Mouse (Mus musculus): ENCODE measurements around the gene Gm13762. TPM values are rescaled to one million over a fixed set of nuclear protein-coding genes. Genes with fewer than 3 reads are reported as not detected.
"Not testable (repeated sequence)": the region's sequence is repeated elsewhere in the genome, so short reads cannot be mapped to it uniquely, and the experiment has no call there.

The Gm13762 gene
- not detected for total RNA-seq (2022)

DNA sequence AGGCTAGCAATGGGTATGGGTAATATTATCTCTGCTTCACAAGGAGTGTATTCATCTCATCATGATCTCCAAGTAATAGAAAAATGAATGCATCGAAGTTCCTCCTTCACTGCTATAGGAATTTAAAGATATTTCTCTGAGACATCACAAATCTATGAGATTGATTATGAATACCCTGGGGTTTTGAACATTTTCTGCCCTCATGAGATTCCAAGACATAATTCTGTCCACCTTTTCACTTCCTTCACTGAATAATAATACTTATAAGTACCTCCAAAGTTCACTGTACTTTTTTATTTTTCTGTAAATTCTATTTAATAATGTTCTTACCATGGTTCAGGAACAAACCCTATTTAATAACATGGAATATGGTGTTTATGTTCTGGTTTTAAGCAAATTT lies at the start of gene Gm13762:
Gene Gm13762, minus strand, starts transcription at position 101 of the 400 bp plus-strand sequence.
- DNase-seq (ENCODE audit: low spot score in 2 of 2): no peak

DNA sequence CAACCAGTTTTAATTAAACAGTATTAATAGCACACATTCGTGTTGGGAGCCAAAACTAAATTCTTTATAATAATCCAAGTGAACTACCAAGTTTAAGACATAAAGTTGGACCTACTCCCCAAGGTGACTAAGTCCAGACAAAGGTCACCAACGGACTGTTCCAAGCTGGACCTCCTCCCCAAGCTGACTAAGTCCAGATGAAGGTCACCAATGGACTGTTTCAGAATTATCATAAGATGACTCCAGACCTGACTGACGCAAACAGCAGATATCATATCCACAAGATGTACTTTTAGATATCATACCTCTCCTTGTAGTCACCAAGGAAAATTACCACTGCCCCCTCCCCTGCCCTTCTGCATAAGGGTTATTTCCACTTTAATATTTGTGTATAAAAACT lies 41.4 kb upstream of the Gm13762 start:
- DNase-seq (ENCODE audit: low spot score in 2 of 2): not testable (repeated sequence)

DNA sequence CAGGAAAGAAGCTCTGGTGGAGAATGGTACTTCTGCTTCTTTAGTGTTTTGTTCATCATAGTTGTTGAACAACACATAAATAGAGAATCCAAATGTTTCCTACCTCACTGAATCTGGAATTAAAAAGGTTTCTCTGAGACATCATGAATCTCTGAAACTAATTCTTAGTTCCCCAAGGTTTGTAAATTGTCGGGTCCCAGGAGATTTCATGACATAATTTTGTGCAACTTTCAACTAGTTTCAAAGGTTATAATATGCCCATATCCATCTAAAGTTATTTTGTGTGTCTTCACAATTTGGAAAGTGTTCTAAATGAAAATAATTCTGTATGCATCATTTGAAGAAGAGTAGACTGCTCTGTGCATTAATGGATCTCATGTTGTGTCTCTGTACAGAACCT lies 38.2 kb upstream of the Gm13762 start, which contains the start of gene Olfr1216:
Gene Olfr1216, minus strand, starts transcription at position 101 of the 400 bp plus-strand sequence.
- DNase-seq (ENCODE audit: low spot score in 2 of 2): no peak

DNA sequence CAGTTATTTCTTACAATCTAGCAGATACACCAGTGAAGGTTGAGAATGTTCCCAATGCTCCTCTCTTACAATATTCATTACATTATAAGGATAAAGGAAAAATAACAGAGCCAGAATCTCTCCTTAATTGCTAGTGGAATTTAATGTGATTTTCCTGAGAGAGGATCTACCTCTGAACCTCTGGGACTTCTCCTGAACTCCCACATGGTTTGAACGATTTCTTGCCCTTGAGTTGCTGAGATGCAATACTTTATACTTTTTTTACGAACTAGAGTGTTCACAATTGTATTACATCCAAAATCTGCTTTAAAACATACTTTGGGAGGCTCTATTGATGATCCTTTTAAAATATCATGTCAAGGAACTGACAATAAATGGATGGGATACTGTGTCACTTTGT lies 26.8 kb upstream of the Gm13762 start, which contains the start of gene Olfr1215:
Gene Olfr1215, minus strand, starts transcription at position 101 of the 400 bp plus-strand sequence.
- DNase-seq (ENCODE audit: low spot score in 2 of 2): no peak

DNA sequence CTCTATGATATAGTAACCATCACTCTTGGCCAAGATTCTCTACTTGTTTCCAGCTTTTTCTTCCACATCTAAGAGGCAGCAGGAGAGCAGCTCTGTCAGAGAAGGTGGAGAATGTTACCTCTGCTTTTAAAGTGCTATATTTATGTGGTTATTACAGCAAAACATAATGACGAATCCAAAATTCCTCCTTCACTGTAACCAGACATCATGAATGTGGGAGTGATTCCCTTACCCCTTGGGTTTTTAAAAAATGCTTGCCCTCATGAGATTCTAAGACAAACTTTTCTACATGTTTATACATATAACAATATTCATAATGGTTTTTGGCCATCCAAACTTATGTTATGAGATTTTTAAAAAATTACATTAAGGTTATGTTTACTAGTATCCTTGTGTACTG lies 12.5 kb upstream of the Gm13762 start, which contains the start of gene Olfr1214:
Gene Olfr1214, minus strand, starts transcription at position 101 of the 400 bp plus-strand sequence.
- DNase-seq (ENCODE audit: low spot score in 2 of 2): no peak

DNA sequence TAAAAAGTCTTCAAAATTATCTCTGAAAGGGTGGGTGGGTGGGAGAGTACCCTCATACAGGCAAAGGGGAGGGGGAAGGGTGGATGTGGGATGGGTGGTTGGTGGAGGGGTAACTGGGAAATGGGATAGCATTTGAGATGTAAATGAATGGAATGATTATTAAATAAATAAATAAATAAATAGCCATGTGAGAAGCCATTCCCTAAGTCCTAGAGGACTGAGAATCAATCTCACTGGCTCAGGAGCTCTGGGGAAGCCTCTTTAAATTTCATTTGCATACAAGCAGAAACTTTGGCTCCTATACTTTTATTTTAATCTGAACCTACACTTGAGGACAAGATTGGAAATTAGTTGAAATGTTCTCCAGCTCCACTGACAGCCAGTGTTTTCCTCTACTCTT lies 26.4 kb downstream of the Gm13762 start, which contains the start of gene Olfr1212:
Gene Olfr1212, plus strand, starts transcription at position 301 of the 400 bp plus-strand sequence.
- DNase-seq (ENCODE audit: low spot score in 2 of 2): no peak

DNA sequence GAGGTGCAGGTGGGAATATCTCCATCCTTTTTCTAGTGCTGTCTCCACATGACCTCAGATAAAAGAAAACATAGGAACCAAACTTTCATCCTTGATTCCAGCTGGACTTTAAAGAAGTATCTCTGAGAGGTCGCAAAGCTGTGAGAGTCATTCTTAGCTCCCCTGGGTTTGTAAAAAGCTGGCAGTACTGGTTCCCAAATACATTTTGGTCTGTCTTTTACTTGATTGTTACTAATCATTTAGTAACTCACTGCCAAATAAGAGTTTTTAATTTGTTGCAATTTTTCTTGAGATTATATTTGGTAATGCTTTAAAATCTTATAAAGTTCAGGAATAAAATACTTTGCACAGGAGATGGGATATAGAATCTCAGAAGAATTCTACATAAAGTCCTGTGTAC lies 42.1 kb downstream of the Gm13762 start, which contains the start of gene Olfr1211:
Gene Olfr1211, minus strand, starts transcription at position 101 of the 400 bp plus-strand sequence.
- no peak for DNase-seq (ENCODE audit: low spot score in 2 of 2)

Other genes with a start within 250 kb of the Gm13762 start
- gene Olfr1197, start 247.9 kb downstream of the Gm13762 start, total RNA-seq (2022): not detected
- not detected for gene Olfr1198, start 228.9 kb downstream of the Gm13762 start, total RNA-seq (2022)
- gene Olfr1199, start 219.8 kb downstream of the Gm13762 start, total RNA-seq (2022): not detected
- gene Olfr1200, start 209.8 kb downstream of the Gm13762 start, total RNA-seq (2022): not detected
- gene Olfr1201, start 187.2 kb downstream of the Gm13762 start, total RNA-seq (2022): not detected
- not detected for gene Olfr1202, start 165.8 kb downstream of the Gm13762 start, total RNA-seq (2022)
- gene Olfr1205, start 150.5 kb downstream of the Gm13762 start, total RNA-seq (2022): not detected
- gene Olfr1204, start 131.0 kb downstream of the Gm13762 start, total RNA-seq (2022): not detected
- not detected for gene Olfr1206, start 117.0 kb downstream of the Gm13762 start, total RNA-seq (2022)
- not detected for gene Olfr1208, start 78.0 kb downstream of the Gm13762 start, total RNA-seq (2022)
- not detected for gene Olfr1209, start 65.1 kb downstream of the Gm13762 start, total RNA-seq (2022)
- not detected for gene Olfr1211, start 42.2 kb downstream of the Gm13762 start, total RNA-seq (2022)
- gene Olfr1212, start 26.3 kb downstream of the Gm13762 start, total RNA-seq (2022): not detected
- gene Olfr1214, start 12.4 kb upstream of the Gm13762 start, total RNA-seq (2022): not detected
- gene Olfr1215, start 26.7 kb upstream of the Gm13762 start, total RNA-seq (2022): not detected
- gene Olfr1216, start 38.1 kb upstream of the Gm13762 start, total RNA-seq (2022): not detected
- not detected for gene Olfr1217, start 51.8 kb upstream of the Gm13762 start, total RNA-seq (2022)
- not detected for gene Olfr1218, start 80.9 kb upstream of the Gm13762 start, total RNA-seq (2022)
- gene Olfr1219, start 103.2 kb upstream of the Gm13762 start, total RNA-seq (2022): not detected
- not detected for gene Olfr1220, start 126.6 kb upstream of the Gm13762 start, total RNA-seq (2022)
- not detected for gene Olfr1221, start 137.0 kb upstream of the Gm13762 start, total RNA-seq (2022)
- gene Olfr1222, start 152.8 kb upstream of the Gm13762 start, total RNA-seq (2022): not detected
- gene Olfr1223, start 171.3 kb upstream of the Gm13762 start, total RNA-seq (2022): not detected
- not detected for gene Olfr1224-ps1, start 183.8 kb upstream of the Gm13762 start, total RNA-seq (2022)
- not detected for gene Olfr1225, start 194.4 kb upstream of the Gm13762 start, total RNA-seq (2022)
- not detected for gene Olfr1226, start 219.8 kb upstream of the Gm13762 start, total RNA-seq (2022)